Mouse (Mus musculus) testis, adult 2 months (tissue): ENCODE data around the gene Nck2.

Source experiments
- CTCF ChIP-seq: fragments of 200-500 bp; IDR thresholded peaks from 2 replicates; pipeline ENCODE4 v1.5.1; 2012; ENCODE audit warnings: low read depth, mild to moderate bottlenecking, inconsistent platforms, low read length, moderate library complexity; ENCODE audit not compliant: control insufficient read depth, insufficient read depth, insufficient replicate concordance
- POLR2A ChIP-seq: fragments of 200-500 bp; IDR thresholded peaks from 2 replicates; pipeline ENCODE4 v1.6.1; 2012; ENCODE audit warnings: low read depth, mild to moderate bottlenecking, inconsistent platforms, low read length, moderate library complexity; ENCODE audit not compliant: control insufficient read depth

DNA sequence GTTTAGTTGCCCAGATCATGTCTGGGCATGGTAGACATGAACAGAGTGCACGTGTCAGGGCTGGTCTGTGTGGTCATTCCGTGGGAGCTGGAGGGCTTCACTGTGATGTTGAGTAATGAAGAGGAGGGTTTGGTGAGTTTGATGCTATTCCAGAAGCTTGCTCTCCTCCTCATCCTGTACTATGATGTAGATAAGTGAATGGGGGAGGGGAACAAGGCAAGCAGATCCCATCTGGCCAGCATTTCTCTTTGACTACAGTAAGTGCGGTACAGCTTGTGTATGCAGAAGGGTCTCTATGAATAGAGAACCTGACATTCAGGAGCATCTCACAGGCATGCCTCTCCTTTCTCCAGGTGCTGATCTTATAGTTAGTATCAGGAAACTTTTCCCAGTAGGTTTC is 52.6 kb downstream of the Nck2 start:
- TF ChIP-seq CTCF: no peak
- TF ChIP-seq POLR2A: no peak
